Mouse (Mus musculus): ENCODE measurements around the gene Ccin. TPM values are rescaled to one million over a fixed set of nuclear protein-coding genes. Genes with fewer than 3 reads are reported as not detected.
A peak's percentile ranks its signal among the peaks of the same experiment; 100 is the strongest.

Gene Ccin
- polyA plus RNA-seq, 1 experiment from 2014 or later, result not detected

DNA sequence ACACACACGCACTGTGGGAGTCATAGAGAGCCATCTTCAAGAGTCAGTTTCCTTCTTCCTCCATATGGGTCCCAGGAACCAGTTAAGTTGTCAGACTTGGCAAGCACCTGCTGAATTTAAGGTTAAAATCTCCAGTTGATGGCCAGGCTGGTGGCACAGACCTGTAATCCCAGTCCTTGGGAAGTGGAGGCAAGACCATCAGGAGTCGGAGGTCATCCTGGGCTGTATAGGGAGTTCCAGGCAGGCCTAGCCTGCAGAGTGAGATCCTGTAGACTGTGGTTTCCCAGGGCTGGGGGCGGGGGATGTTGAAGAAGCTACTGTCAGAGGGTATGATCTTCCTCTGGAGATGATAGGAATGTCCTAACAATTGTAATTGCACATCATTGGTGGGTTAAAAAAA lies 5.7 kb downstream of the Ccin start:
- Histone ChIP-seq H3K4me2 (no peak overlapping the region), H3K4me3 (replicated peaks) (no peak overlapping the region), H3K27me3 (no peaks in the 10 kb centered on the region; the same call in 1 of the 2 replicates), H3K27ac (replicated peaks) (no peak overlapping the region), H3K9ac (no peak overlapping the region), H3K4me1 (replicated peaks) (no peaks in the 10 kb centered on the region), H3K9me3 (replicated peaks) (no peaks in the 10 kb centered on the region), H3K36me3 (replicated peaks) (no peaks in the 10 kb centered on the region)
- ATAC-seq (ENCODE audit: insufficient read depth), result no peak
- 68% methylated on average over 3 of the region's 3 CpGs for WGBS (ENCODE audit: insufficient replicate concordance)

DNA sequence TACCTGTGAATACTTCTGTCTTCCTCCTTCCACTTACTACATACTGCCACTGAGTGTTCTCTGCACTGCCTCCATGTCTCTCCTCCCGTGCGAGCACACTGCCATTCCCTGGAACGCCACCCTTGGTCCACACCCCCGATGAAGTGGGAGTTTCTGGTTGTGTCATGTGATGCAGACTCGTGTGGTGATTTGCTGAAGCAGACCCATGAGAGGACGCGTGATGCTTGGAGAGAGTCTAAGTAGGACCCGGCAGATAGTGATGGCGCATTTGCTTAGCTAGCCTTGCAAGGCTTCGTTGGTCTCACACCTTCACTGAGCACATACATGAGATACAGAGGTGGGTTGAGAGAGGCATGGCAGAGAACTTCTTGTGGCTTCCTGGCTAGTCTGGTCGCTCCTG lies 9.8 kb downstream of the Ccin start:
- H3K36me3 ChIP-seq (replicated peaks), result no peaks in the 10 kb centered on the region
- H3K4me1 ChIP-seq (replicated peaks), result no peaks in the 10 kb centered on the region
- H3K9ac ChIP-seq, result no peak overlapping the region
- no peak overlapping the region for H3K27ac ChIP-seq (replicated peaks)
- no peak for ATAC-seq (ENCODE audit: insufficient read depth)
- 85% methylated on average over 11 of the region's 11 CpGs for WGBS (ENCODE audit: insufficient replicate concordance)
- no peaks in the 10 kb centered on the region for H3K9me3 ChIP-seq (replicated peaks)
- no peaks in the 10 kb centered on the region for H3K27me3 ChIP-seq
- no peak overlapping the region for H3K4me3 ChIP-seq (replicated peaks)
- no peak overlapping the region for H3K4me2 ChIP-seq

DNA sequence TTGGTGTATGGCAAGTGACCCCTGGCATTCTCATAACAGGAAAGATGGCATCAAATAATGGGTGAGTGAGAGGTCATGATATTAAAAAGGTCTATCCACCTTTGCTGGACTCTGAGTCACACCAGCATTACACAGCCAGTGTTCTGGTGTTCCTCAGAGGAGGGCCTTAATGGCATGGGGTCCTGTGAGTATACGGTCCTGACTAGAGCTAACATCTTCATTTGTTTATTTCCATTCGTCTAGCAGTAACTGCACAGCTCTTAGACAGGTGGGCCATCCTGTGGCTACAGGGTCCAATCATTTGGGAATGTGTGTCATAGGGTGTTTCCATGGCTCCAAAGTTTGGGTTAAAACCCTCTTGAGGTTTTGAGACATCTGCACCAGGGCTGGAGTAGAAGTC lies 11.1 kb downstream of the Ccin start:
- no peak for ATAC-seq (ENCODE audit: insufficient read depth)
- WGBS (ENCODE audit: insufficient replicate concordance), result 51% methylated on average over 2 of the region's 2 CpGs
- Histone ChIP-seq H3K27ac (replicated peaks) (no peak overlapping the region), H3K4me1 (replicated peaks) (no peaks in the 10 kb centered on the region), H3K36me3 (replicated peaks) (no peaks in the 10 kb centered on the region), H3K4me3 (replicated peaks) (no peak overlapping the region), H3K27me3 (no peaks in the 10 kb centered on the region), H3K9ac (no peak overlapping the region), H3K9me3 (replicated peaks) (no peaks in the 10 kb centered on the region), H3K4me2 (no peak overlapping the region)

DNA sequence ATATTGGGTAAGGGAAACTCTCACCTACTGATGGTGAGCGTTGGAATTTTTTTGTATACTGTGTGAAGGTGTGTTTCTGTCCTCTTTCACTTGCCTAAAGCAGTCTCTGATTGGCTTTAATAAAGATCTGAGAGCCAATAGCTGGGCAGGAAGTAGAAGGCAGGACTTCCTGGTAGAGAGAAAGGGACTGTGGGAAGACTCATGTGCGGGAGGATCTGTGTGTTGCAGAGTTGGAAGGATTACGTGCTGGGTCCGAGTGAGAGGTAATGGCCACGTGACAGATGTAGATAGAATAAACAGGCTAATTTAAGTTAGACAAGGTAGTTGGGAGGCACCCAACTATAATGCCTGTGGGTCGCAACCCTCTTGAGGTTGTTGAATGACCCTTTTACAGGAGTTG lies 20.3 kb downstream of the Ccin start:
- WGBS (ENCODE audit: insufficient replicate concordance), result 29% methylated on average over 6 of the region's 6 CpGs
- H3K27me3 ChIP-seq, result no peaks in the 10 kb centered on the region
- peaks cover 9% of the 10 kb centered on the region; the same call in 1 of the 2 replicates for H3K36me3 ChIP-seq (replicated peaks)
- peak; percentile 84 for ATAC-seq (ENCODE audit: insufficient read depth)
- H3K27ac ChIP-seq (replicated peaks), result peak overlapping the region; percentile 95
- peak overlapping the region; percentile 62 for H3K9ac ChIP-seq
- peaks cover 33% of the 10 kb centered on the region for H3K4me1 ChIP-seq (replicated peaks)
- peak overlapping the region; percentile 77 for H3K4me2 ChIP-seq
- no peaks in the 10 kb centered on the region for H3K9me3 ChIP-seq (replicated peaks)
- H3K4me3 ChIP-seq (replicated peaks), result peak overlapping the region; percentile 61

DNA sequence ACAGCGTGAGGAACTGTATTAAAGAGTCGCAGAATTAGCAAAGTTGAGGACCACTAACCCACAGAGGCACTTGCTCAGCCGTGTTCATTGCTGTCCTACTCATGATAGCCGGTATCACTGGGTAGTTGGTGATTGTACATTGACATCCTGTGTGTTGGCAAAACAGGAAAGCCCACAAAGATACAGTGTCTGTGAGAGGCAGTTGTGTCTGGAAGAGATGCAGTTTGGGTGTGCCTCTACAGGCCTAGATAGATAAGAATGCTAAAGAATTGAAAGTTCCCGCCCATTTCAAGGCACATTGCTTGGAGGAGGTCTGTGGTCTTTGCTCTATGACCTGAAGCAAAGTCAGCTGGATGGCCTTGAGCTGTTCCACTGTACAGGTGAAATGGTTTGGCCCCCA lies 20.8 kb downstream of the Ccin start, which contains the start of gene Clta:
TSS of gene Clta (plus strand) at position 327 of the 400 bp plus-strand sequence.
- peaks cover 33% of the 10 kb centered on the region for H3K4me1 ChIP-seq (replicated peaks)
- H3K4me2 ChIP-seq, result peak within 1 kb of the TSS; percentile 77
- no peaks in the 10 kb centered on the region for H3K27me3 ChIP-seq
- H3K4me3 ChIP-seq (replicated peaks), result peak within 1 kb of the TSS; percentile 61
- peak; percentile 99 for ATAC-seq (ENCODE audit: insufficient read depth)
- peak within 1 kb of the TSS; percentile 95 for H3K27ac ChIP-seq (replicated peaks)
- H3K9me3 ChIP-seq (replicated peaks), result no peaks in the 10 kb centered on the region
- 18% methylated on average over 5 of the region's 5 CpGs for WGBS (ENCODE audit: insufficient replicate concordance)
- peaks cover 9% of the 10 kb centered on the region; the same call in 1 of the 2 replicates for H3K36me3 ChIP-seq (replicated peaks)
- H3K9ac ChIP-seq, result peak within 1 kb of the TSS; percentile 62

DNA sequence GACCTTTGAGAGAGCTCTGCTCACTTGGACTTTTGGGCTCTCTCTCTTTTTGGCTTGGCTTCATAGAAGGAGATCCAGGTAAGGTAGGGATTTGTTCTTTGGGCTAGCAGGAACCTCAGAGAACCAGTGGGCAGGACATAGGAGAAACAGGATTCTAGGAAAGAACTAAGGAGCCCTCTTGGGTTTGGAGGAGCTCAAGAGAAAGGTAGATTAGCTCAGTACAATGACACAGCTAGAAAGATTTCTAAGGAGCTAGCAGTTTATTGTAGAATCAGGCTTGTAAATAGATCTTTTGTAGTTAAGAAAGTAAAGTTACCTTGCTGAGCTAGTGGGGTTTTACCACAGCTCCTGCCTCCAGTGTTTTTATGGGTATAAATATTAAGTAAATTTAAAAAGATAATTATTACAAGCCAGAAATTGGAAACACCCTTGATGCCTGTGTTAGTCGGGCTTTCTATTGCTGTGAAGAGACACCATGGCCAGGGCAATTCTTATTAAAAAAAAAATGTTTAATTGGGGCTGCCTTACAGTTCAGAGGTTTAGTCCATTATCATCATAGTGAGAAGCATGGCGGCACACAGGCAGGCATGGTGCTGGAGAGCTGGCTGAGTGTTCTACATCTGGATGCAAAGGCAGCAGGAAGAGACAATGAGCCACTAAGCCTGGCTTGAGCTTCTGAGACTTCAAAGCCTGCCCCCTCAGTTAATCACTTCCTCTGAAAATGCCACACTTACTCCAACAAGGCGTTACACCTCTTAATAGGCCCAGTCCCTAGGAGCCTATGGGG lies 21.5 kb downstream of the Ccin start:
- no peaks in the 10 kb centered on the region for H3K27me3 ChIP-seq
- peaks cover 37% of the 10 kb centered on the region for H3K4me1 ChIP-seq (replicated peaks)
- H3K4me3 ChIP-seq (replicated peaks), result peak overlapping the region; percentile 61
- H3K36me3 ChIP-seq (replicated peaks), result peaks cover 9% of the 10 kb centered on the region; the same call in 1 of the 2 replicates
- peak overlapping the region; percentile 95 for H3K27ac ChIP-seq (replicated peaks)
- H3K4me2 ChIP-seq, result peak overlapping the region; percentile 77
- WGBS (ENCODE audit: insufficient replicate concordance), result 58% methylated on average over 3 of the region's 3 CpGs
- H3K9me3 ChIP-seq (replicated peaks), result no peaks in the 10 kb centered on the region
- ATAC-seq (ENCODE audit: insufficient read depth), result peak; percentile 50
- H3K9ac ChIP-seq, result peak overlapping the region; percentile 62

DNA sequence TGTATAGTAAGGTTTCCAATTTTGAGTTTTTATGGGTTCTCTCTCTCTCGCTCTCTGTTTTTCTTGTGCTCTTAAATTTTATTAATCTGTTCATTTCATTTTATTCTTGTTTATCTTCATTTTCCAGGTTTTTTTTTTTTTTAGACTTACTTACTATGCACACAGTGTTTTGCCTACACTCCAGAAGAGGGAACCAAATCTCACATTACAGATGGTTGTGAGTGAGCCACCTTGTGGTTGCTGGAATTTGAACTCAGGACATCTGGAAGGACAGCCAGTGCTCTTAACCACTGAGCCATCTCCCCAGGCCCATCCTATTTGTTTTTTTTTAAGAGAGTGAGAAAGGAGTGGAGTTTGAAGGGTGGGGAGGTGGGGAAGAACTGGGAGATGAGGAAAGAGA lies 26.9 kb downstream of the Ccin start:
- Histone ChIP-seq H3K27me3 (no peaks in the 10 kb centered on the region), H3K9me3 (replicated peaks) (no peaks in the 10 kb centered on the region), H3K27ac (replicated peaks) (no peak overlapping the region), H3K4me2 (no peak overlapping the region), H3K4me1 (replicated peaks) (peaks cover 50% of the 10 kb centered on the region), H3K9ac (no peak overlapping the region), H3K36me3 (replicated peaks) (peaks cover 21% of the 10 kb centered on the region), H3K4me3 (replicated peaks) (no peak overlapping the region)
- ATAC-seq (ENCODE audit: insufficient read depth), result no peak
- WGBS (ENCODE audit: insufficient replicate concordance), result 86% methylated on average over 1 of the region's 1 CpGs

DNA sequence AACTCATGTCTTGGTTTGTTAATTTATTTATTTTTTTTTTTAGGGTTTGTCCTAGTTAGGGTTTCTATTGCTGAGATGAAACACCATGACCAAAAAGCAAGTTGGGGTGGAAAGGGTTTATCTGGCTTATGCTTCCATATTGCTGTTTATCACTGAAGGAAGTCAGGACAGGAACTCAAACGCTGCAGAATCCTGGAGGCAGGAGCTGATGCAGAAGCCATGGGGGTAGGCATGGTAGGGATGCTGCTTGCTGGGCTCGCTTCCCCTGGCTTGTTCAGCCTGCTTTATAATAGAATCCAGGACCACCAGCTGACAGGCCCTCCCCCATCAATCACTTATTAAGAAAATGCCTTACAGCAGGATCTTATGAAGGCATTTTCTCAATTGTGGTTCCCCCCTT lies 27.6 kb downstream of the Ccin start:
- H3K4me2 ChIP-seq, result no peak overlapping the region
- WGBS (ENCODE audit: insufficient replicate concordance), result 41% methylated on average over 2 of the region's 2 CpGs
- ATAC-seq (ENCODE audit: insufficient read depth), result no peak
- no peak overlapping the region for H3K4me3 ChIP-seq (replicated peaks)
- no peak overlapping the region for H3K9ac ChIP-seq
- no peak overlapping the region for H3K27ac ChIP-seq (replicated peaks)
- peaks cover 29% of the 10 kb centered on the region for H3K36me3 ChIP-seq (replicated peaks)
- H3K4me1 ChIP-seq (replicated peaks), result peaks cover 50% of the 10 kb centered on the region
- no peaks in the 10 kb centered on the region for H3K9me3 ChIP-seq (replicated peaks)
- no peaks in the 10 kb centered on the region for H3K27me3 ChIP-seq

DNA sequence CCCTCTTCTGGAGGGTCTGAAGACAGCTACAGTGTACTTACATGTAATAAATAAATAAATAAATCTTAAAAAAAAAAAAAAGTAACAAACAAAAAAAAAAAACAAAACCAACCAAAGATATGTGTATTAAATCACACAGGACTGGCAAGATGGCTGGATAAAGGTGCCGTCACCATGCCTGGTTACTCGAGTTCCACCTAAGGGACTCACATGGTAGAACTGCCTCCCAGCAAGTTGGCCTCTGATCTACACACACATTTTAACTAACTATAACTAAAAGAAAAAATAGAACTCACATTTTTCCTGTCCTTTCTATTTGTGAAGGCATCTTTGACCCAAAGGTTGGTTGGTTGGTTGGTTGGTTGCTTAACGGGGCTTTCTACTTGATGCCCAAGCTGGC lies 28.5 kb downstream of the Ccin start:
- Histone ChIP-seq H3K4me2 (peak overlapping the region; percentile 90), H3K27me3 (no peaks in the 10 kb centered on the region), H3K9ac (peak overlapping the region; percentile 96), H3K4me1 (replicated peaks) (peaks cover 58% of the 10 kb centered on the region), H3K9me3 (replicated peaks) (no peaks in the 10 kb centered on the region), H3K4me3 (replicated peaks) (peak overlapping the region; percentile 99), H3K27ac (replicated peaks) (peak overlapping the region; percentile 91), H3K36me3 (replicated peaks) (peaks cover 38% of the 10 kb centered on the region)
- WGBS (ENCODE audit: insufficient replicate concordance), result 78% methylated on average over 3 of the region's 3 CpGs
- no peak for ATAC-seq (ENCODE audit: insufficient read depth)

DNA sequence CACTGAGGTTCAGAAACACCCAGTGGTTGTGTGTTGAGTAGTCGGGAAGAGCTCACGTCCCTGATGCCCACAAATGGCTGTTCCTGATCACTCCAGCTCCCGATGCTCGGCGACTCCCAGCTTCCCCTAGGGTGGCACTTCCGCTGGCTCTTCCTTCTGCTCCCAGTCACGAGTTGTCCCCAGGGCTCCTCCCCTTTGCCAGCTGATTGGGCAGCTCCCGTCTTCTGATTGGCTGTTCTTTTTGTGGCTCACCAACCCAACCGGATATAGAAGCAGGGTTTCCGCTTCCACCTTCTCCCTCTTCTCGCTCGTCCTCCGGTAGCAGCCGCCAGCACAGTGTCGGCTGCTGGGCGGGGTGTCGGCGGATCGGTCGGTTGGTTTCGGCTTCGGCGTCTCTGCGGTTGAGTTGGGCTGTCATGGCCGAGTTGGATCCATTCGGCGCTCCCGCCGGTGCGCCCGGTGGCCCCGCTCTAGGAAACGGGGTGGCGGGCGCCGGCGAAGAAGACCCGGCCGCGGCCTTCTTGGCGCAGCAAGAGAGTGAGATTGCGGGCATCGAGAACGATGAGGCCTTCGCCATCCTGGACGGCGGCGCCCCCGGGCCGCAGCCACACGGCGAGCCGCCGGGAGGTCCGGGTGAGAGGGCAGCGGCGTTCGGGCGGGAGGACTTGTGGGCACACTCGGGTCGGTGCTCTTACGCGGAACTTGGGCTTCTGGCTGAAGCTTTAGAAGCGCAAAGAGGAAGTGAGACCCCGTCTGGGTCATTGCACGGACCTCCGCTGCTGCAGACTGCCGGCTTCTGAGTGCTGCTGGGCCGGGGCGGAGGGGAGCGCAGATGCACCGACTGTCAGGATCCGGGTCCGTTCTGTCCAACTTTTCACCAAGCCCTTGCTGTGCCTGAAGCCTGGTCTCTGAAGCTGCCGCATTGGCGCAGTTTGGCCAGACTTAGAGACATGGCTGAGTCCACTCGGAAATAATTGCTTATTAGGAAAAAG lies 29.4 kb downstream of the Ccin start:
- under 1% methylated on average over 77 of the region's 77 CpGs for WGBS (ENCODE audit: insufficient replicate concordance)
- H3K9ac ChIP-seq, result peak overlapping the region; percentile 96
- H3K27ac ChIP-seq (replicated peaks), result peak overlapping the region; percentile 91
- ATAC-seq (ENCODE audit: insufficient read depth), result peak; percentile 96
- H3K4me3 ChIP-seq (replicated peaks), result peak overlapping the region; percentile 99
- peaks cover 39% of the 10 kb centered on the region for H3K36me3 ChIP-seq (replicated peaks)
- no peaks in the 10 kb centered on the region for H3K9me3 ChIP-seq (replicated peaks)
- H3K27me3 ChIP-seq, result no peaks in the 10 kb centered on the region
- H3K4me2 ChIP-seq, result peak overlapping the region; percentile 90
- peaks cover 56% of the 10 kb centered on the region for H3K4me1 ChIP-seq (replicated peaks)

All from liver, embryonic 15.5 days (tissue).